Mouse (Mus musculus) liver, embryonic 12.5 days (tissue): Measurements from ENCODE around the gene Fbxo48. TPM values are rescaled to one million over a fixed set of nuclear protein-coding genes. Genes with fewer than 3 reads are reported as not detected.

ENCODE experiments used
- ATAC-seq: fragments of 200-750 bp; cut with Nextera tagmentation; 2 replicates; pipeline ENCODE4 v1.8.0; 2017; ENCODE audit warnings: moderate number of reproducible peaks, mild to moderate bottlenecking, moderate library complexity
- H3K27ac ChIP-seq: fragments of 300-500 bp; sonication (generic); 2 replicates; pipeline ENCODE4 v1.5.1; 2016; ENCODE audit warnings: mild to moderate bottlenecking
- H3K27me3 ChIP-seq: fragments of 300-500 bp; sonication (generic); replicated peaks from 2 replicates; pipeline ENCODE4 v1.6.1; 2016; ENCODE audit warnings: mild to moderate bottlenecking, moderate library complexity
- H3K36me3 ChIP-seq: fragments of 300-500 bp; sonication (generic); 2 replicates; pipeline ENCODE4 v1.6.1; 2016; ENCODE audit warnings: mild to moderate bottlenecking, moderate library complexity
- H3K4me1 ChIP-seq: fragments of 300-500 bp; sonication (generic); 2 replicates; pipeline ENCODE4 v1.6.1; 2016
- H3K4me2 ChIP-seq: fragments of 300-500 bp; sonication (generic); 2 replicates; pipeline ENCODE4 v1.6.1; 2016; ENCODE audit warnings: mild to moderate bottlenecking, moderate library complexity
- H3K4me3 ChIP-seq: fragments of 300-500 bp; sonication (generic); 2 replicates; pipeline ENCODE4 v1.5.1; 2016; ENCODE audit warnings: mild to moderate bottlenecking, moderate library complexity
- H3K9ac ChIP-seq: fragments of 300-500 bp; sonication (generic); 2 replicates; pipeline ENCODE4 v1.6.1; 2016; ENCODE audit warnings: mild to moderate bottlenecking, moderate library complexity
- H3K9me3 ChIP-seq: fragments of 300-500 bp; sonication (generic); replicated peaks from 2 replicates; pipeline ENCODE4 v1.6.1; 2016; ENCODE audit warnings: mild to moderate bottlenecking, moderate library complexity
- WGBS: fragments of 180-500 bp; shearing (Covaris S2); methylation state at CpG from one replicate; pipeline ENCODE4 v1.1.7; 2016; ENCODE audit not compliant: insufficient replicate concordance; 5-methylcytosine and 5-hydroxymethylcytosine counted together
- polyA plus RNA-seq: library from polyadenylated mRNA; unstranded; fragments of >200 nt; fragmentation: Nextera tagmentation; extraction: Ambion mirVana; gene quantifications from 2 replicates; pipeline ENCODE4 v1.2.1, GENCODE M21; 2016

Gene Fbxo48
- polyA plus RNA-seq, 1 experiment from 2014 or later, result 2.5 TPM

DNA sequence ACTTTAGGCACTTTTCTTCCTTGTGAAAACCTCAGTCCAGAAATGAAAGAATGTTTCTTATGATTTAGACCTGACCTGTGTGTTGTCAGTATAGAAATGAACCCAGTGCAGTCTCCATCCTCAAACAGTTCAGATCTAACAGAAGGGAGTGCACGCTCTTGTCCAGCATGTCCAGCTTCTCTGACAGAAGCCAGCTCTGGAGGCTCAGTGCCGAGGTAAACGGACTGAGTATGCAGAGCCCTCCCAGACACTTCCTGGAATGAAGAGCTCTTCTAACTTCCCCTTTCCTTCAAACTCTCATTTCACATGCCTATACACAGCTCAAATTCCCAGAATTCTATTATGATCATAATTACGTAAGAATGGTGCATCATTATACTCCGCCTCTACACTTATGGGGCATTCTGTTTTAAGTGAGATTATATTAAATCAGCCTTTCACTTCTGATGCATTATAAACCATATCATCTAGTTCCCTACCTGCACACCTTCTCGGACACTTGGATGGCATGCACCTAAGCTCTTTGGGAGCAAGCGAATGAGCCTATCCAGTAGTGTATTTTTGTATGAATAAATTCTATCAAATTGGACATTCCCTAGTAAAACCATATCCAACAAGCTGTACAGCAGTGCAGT, 51.7 kb downstream of the Fbxo48 start:
- Histone ChIP-seq H3K9ac (no peak overlapping the region), H3K27me3 (no peaks in the 10 kb centered on the region), H3K9me3 (no peaks in the 10 kb centered on the region), H3K36me3 (no peaks in the 10 kb centered on the region), H3K4me1 (peaks cover 45% of the 10 kb centered on the region), H3K27ac (0 out of 2 replicates have a peak overlapping the region, but pooled peaks have one; percentile 47), H3K4me3 (no peak overlapping the region), H3K4me2 (peak overlapping the region; percentile 25; the same call in 1 of the 2 replicates)
- WGBS, result 36% methylated on average over 7 of the region's 7 CpGs
- peak; percentile 33 for ATAC-seq

DNA sequence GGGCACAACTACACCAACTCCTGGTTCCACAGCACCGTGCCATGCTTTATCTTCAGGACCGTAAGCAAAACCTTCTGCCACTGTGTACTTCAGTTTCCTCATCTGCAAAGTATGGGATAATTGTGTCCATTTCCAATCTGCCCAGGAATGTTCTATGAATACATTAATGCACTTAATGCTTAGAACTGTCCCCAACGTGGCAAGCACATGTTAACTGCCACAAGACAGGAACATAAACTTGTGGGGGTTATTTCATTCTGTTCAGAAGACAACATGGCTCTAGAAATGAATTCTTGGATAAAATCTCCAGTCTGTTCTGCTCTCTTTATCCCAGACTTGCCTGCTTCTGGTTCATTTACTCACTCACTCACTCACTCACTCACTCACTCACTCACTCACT, 52.6 kb downstream of the Fbxo48 start:
- Histone ChIP-seq H3K9ac (no peak overlapping the region), H3K36me3 (no peaks in the 10 kb centered on the region), H3K4me2 (no peak overlapping the region), H3K4me3 (no peak overlapping the region), H3K4me1 (peaks cover 41% of the 10 kb centered on the region), H3K27me3 (no peaks in the 10 kb centered on the region), H3K9me3 (no peaks in the 10 kb centered on the region), H3K27ac (0 out of 2 replicates have a peak overlapping the region, but pooled peaks have one; percentile 70)
- 24% methylated on average over 3 of the region's 3 CpGs for WGBS
- ATAC-seq, result no peak

Other genes with a start within 250 kb of the Fbxo48 start
- 1.4 and 1.7 TPM in 2 replicates for gene Egfr, start 199.2 kb upstream of the Fbxo48 start, polyA plus RNA-seq
- gene Cnrip1, start 100.2 kb downstream of the Fbxo48 start, polyA plus RNA-seq, result 5.7 and 6.6 TPM in 2 replicates
- 42.4 and 47.2 TPM in 2 replicates for gene Plek, start 101.0 kb downstream of the Fbxo48 start, polyA plus RNA-seq
- gene Ppp3r1, start 207.9 kb downstream of the Fbxo48 start, polyA plus RNA-seq, result 50.3 and 52.0 TPM in 2 replicates
- gene Wdr92, start 230.7 kb downstream of the Fbxo48 start, polyA plus RNA-seq, result 17.3 and 18.0 TPM in 2 replicates